Mouse (Mus musculus): ENCODE data around the gene Cyp2d26.

The Cyp2d26 gene

DNA sequence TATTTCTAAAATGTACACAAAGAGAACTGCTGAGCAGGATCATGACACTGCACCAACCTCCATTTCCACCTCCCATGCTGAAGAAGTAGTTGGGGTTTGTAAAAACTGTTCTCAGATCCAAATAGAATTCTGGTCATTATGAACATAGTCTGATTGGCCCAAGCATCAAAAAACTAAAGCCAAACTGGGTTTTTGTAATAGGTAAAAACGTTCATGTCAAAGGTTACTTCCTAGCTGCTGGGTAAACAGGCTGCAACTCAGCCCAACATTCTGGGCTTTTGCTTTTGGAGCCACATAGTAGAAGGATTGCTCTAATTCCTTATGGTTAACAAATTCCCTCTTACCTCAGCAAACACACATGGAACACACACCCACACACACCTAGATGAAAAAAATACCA lies 46.0 kb downstream of the Cyp2d26 start:
- DNase-seq = no peak

- no peak for DNase-seq
Measured at GRCm38 (mm10) chr15:82747516-82747915, 46.6 kb downstream of the Cyp2d26 start.

All from lung, postnatal 36 days (tissue).